Mouse (Mus musculus): ENCODE data around the gene Pramel6.
"Not testable (repeated sequence)": the region's sequence is repeated elsewhere in the genome, so short reads cannot be mapped to it uniquely, and the experiment has no call there.

Gene Pramel6

DNA sequence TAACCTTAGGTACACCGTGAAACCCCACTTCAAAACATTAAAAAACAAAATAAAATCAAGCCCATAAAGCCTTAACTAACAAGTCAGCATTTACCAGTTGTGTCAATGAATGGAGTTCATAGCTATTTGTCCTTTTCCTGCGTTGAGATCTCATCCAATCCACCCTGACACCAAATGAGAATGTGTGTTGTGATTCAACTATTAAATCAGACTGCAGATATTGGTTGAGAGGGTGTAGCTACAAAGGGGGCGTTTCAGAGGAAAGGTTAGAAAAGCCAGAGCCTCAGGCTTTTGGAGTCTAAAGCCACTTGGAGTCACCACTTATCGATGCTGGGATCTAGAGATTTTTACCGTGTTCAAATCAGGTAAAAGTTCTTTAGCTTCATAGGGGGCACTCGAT, at the start of gene Pramel6:
Pramel6 (plus strand) TSS at position 301 of the 400 bp plus-strand sequence.
- no peak for DNase-seq

DNA sequence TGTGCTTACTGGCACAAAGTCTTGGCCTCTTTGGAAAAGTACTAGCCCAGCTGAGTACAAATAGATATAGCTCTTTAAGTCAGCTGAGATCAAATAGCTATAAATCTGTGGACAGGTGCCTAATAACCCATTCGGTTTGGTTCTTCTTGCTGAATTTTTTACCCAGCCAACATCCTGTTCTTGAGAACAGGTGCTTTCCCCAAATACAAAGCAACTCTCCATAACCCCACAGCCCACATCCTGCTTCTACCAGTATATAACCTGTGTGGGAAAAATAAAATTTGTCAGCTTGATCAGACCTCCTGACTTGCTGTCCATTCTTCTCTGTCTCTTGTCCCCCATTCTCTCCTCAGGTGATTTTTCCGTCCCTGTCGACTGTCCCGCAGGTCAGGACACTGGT, 44.6 kb upstream of the Pramel6 start:
- DNase-seq: no peak

DNA sequence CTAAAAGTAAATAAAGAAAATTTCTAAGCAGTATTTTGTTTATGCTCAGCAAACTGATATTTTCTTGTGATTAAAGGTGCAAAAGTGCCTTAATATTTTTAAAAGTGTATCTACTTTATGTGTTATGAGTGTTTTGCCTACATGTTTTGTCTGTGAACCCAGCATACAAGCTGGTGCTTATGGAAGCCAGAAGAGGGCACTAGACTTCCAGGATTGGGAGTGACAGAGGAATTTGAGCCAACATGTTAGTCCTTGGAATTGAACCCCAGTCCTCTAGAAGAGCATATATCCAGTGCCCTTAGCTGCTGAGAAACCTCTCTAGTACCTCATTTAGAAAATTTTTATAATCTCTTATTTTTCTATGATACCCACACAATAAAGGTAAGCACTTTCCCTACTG, 26.2 kb upstream of the Pramel6 start:
- DNase-seq: no peak

GRCm38 (mm10) chr2:87481158-87481557, 25.2 kb upstream of the Pramel6 start:
- no peak for DNase-seq

- no peak for DNase-seq
Measured at GRCm38 (mm10) chr2:87482276-87482675, 24.1 kb upstream of the Pramel6 start.

GRCm38 (mm10) chr2:87496993-87497392, 9.4 kb upstream of the Pramel6 start, which contains the start of gene Pramel7:
Gene Pramel7 (minus strand): TSS chr2:87497093.
- not testable (repeated sequence) for DNase-seq

DNA sequence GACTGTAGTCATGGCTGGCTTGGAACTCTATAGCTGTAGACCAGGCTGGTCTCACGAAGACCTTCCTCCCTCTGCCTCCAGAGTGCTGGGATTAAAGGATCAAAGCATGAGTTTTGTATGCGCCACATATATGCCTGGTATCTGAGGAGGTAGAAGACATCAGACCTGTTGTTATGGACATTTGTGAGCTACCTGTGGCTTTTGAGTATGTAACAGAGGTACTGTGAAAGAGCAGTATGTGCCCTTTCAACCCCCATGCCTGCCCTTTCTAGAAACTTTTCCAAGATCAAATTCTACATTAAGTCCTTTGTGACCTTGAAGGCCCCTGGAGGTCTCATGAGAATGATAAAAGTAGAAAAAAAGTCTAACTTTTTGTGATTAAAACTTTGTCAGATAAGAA, 8.7 kb downstream of the Pramel6 start:
- DNase-seq: no peak

- DNase-seq: no peak
Measured at GRCm38 (mm10) chr2:87515457-87516060, 9.2 kb downstream of the Pramel6 start.

DNA sequence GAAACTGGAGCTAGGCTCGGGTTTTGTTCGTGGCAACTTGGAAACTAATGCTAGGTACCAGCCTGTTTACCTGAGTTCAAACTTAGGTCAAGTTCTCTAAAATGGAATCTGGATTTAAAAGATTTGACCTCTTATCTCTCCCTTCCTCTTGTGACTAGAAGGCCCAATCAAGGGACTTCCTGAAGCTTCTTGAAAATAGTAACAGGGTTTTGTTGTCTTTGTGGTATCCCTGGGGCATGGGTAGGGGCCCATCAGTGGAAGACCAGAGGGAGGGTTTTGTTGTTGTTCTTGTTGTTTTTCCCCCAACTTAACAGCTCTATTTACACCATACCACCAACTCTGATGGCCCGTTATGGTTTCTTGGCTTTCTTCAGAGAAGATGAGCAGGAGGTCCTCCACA, 10.2 kb downstream of the Pramel6 start:
- DNase-seq: no peak

GRCm38 (mm10) chr2:87520651-87521050, 14.3 kb downstream of the Pramel6 start:
- no peak for DNase-seq

- DNase-seq: not testable (repeated sequence)
Measured at GRCm38 (mm10) chr2:87525899-87526616, 19.7 kb downstream of the Pramel6 start.

GRCm38 (mm10) chr2:87531496-87531895, 25.1 kb downstream of the Pramel6 start, which contains the start of gene Olfr153:
Gene Olfr153 (plus strand): TSS chr2:87531796.
- no peak for DNase-seq

DNA sequence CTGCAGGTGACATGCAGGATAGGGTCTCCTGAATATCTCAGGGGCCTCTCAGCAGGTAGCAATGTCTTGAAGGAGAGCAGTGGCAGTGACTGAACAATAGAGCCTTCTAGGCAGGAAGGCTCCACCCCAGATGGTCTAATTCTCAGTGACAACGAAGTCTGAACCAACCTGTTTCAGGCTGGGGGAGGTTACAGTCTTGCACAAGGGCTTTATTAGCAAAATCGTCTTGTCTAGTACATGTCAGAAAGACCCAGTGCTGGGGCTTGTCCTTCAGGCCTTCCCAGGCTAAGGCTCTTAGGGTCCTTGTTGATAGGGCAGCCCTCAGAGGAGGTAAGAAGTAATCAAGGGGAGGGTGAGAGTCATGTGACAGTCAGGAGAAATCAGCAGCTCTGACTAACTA, 28.5 kb downstream of the Pramel6 start:
- DNase-seq: no peak

DNA sequence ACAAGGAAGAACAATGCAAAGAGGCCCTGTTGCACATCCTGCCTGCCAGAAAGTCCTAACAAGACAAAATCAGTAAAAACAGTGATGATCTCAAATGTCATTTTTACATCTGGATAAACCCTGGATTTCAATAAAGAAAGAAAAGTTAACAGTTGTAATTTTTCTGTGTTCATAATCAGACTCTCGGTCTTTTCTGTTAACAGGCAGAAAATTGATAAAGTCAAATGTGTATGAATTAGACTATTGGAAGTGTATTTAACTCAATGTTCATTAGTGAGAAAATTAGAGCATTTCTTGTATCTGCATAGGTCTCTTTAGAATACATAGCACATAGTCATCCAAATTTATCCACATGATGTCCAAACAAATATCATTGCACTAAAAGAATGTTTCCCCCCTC, 39.1 kb downstream of the Pramel6 start, which contains the start of gene Olfr1128:
Olfr1128 (minus strand) TSS at position 101 of the 400 bp plus-strand sequence.
- no peak for DNase-seq

All from lung, postnatal 10 days (tissue).